Mouse (Mus musculus): ENCODE results near the gene Pax7. TPM values are rescaled to one million over a fixed set of nuclear protein-coding genes. Genes with fewer than 3 reads are reported as not detected.

Gene Pax7
- 1 to 10 TPM; 1.8 to 1.9 TPM for total RNA-seq (2021)
- long read RNA-seq, experiment 1, partial matches to known transcripts, result 1 of 1 reads
- long read RNA-seq, experiment 1, other reads (novel, unspliced or antisense), result 0 of 1 reads
- long read RNA-seq, experiment 2, result 0 reads

DNA sequence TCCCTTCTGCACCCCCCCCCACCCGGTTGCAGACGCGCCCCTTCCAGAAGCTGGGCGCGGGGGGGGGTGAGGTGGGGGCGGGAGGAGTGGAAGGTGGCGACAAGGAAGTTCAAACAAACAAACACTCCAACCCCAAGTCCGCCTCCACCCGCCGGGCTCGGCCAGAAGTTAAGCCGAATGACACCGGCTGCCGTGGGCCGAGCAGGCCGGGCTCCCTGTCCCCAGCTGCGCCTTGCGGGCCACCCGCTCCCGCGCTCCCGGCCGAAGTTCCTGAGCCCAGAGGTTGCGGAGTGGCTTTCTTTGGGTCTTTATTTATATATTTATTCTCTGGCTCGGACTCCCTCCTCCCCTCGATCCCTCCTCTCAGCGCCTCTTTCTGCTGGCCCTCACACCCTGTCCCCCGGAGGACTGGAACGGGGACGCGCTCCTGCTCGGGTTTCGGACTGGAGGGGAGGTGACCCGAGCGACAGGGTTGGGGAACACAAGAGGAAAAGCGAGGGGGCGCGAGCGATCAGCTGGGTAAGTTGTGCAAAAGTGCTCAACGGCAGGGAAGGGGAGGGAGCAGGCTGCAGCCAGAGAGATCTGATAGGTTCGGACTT, at the start of gene Pax7:
TSS of gene Pax7 (minus strand) at position 493 of the 599 bp plus-strand sequence.
- intact Hi-C loops (cut with DNase I), result no loop called here

DNA sequence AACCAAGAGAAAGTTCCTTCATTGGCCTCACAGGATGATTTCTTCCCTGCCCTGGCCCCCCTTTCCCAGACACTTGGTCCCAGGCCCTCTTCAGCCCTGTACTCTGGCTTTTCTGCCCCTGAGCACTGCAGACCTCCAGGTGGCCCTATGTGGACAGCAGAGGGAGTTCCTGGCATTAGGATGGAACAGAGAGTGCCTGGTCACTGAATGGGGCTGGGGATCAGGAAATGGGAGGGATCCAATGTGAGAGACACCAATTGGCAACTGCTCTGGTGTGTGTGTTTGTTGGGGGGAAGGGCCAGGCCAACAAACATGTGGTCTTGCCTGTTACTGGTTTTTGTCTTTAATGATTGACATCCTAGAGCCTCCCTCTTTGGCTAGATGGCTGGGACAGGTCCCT, 48.5 kb upstream of the Pax7 start:
- Histone ChIP-seq H3K4me3 (no peak overlapping the region), H3K27ac (no peak overlapping the region)
- DNase-seq, result no peak
- TF ChIP-seq CTCF (IDR thresholded peaks at IDR 0.05), result no peak
- intact Hi-C loops (cut with DNase I), result no loop called here

More for the DNA sequence above, at the start of gene Pax7:
- Histone ChIP-seq H3K27ac (peak within 1 kb of the TSS; percentile 79), H3K4me3 (peak within 1 kb of the TSS; percentile 77)
- TF ChIP-seq CTCF (IDR thresholded peaks at IDR 0.05), result no peak
- peak; percentile 60 for DNase-seq

DNA sequence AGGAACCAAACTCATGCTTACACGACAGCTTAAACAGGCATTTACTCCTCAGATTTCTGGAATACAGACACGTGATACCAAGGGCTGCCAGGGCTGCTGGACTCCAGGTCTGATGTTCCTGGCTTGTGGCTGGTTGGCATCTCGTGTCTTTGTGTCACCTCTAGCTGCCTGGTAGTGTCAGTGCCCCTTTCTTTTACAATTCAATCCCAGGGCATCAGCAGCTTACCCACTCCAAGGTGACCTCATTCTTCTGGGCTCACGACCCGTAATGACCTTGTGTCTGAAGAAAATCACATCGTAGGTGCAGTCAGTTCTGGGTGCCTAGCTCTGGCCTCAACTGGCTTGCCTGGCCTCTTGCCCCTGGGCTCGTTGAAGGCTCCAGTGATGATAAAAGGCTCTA, 46.0 kb upstream of the Pax7 start:
- DNase-seq, result no peak
- no peak for TF ChIP-seq CTCF (IDR thresholded peaks at IDR 0.05)
- Histone ChIP-seq H3K27ac (no peak overlapping the region), H3K4me3 (no peak overlapping the region)
- intact Hi-C loops (cut with DNase I), result no loop called here

DNA sequence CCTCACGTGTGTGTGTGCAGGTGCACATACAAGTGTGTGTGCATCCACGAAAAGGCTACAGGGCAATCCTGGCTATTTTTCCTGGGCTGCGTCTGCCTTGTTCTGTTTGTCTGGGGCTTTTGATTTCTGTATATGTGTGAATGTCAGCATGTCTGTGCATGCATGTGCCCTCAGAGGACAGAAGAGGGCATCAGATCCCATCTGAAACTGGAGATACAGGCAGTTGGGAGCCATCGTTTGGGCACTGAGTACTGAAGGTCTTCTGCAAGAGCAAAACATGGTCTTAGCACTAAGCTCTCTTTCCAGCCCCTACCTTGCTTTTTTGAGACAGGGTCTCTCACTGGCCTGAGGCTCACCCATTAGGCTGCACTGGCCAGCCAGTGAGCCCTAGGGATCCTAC, 45.1 kb upstream of the Pax7 start:
- no peak overlapping the region for H3K27ac ChIP-seq
- intact Hi-C loops (cut with DNase I), result no loop called here
- H3K4me3 ChIP-seq, result no peak overlapping the region
- no peak for DNase-seq
- TF ChIP-seq CTCF (IDR thresholded peaks at IDR 0.05), result peak; percentile 20; the same call in 1 of the 2 replicates

DNA sequence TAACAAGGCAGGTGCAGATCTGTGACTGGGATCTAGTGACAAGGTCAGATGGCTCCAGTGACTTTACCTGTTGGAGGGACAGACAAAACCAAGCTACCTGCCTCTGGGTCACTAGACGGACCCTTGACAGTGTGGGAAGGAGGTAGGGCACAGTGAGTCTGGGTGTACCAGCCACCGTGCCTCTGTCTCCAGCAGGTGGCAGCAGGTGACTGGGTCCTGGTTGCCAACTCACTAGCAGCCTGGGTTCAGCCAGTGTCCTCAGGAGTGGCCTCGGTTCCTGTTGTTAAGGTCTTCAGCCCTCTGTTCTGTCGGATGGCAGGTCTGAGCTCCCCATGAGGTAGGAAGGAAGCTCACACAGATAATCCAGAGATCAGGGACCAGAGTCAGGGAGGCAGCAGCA, 43.9 kb upstream of the Pax7 start:
- Histone ChIP-seq H3K27ac (no peak overlapping the region), H3K4me3 (no peak overlapping the region)
- intact Hi-C loops (cut with DNase I), result no loop called here
- DNase-seq, result peak; percentile 63
- peak; percentile 75 for TF ChIP-seq CTCF (IDR thresholded peaks at IDR 0.05)

DNA sequence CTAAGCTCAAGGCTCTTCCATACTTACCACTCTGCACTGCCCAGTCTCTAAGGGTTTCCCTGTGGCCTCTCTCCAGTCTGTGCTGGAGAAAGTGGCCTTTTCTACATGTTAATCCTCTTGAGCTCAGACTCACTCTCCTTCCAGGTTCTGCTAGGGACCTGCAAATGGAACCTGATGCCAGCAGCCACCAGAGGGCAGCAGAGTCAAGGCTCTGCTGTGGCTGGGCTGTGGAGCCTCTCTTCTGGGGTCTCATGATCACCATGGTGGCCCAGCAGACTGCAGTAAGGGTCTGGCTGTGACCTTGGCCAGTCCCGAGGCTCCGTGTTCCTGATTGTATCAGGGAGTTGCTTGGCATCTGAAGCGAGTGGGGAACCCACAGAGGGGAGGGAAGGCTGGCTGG, 39.3 kb upstream of the Pax7 start:
- Histone ChIP-seq H3K4me3 (no peak overlapping the region), H3K27ac (no peak overlapping the region)
- DNase-seq, result peak; percentile 54
- intact Hi-C loops (cut with DNase I), result no loop called here
- peak; percentile 78 for TF ChIP-seq CTCF (IDR thresholded peaks at IDR 0.05)

DNA sequence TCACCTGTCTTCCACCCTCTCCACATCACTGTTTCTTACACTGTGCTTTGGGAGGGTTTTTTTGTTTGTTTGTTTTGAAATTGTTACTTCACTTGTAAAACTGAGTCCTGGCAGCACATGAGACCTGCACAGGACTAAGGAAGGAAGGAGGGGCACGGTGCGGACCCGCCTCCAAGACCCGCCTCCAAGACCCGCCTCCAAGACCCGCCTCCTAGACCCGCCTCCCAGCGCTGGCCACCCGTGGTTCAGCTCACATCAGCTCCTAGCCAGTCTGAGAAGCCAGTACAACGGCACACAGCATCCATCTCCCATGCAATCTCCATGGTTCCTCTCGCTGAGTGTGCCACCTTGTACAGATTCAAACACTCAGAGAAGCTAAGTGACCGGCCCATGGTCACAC, 38.4 kb upstream of the Pax7 start:
- intact Hi-C loops (cut with DNase I), result no loop called here
- TF ChIP-seq CTCF (IDR thresholded peaks at IDR 0.05), result no peak
- Histone ChIP-seq H3K4me3 (no peak overlapping the region), H3K27ac (no peak overlapping the region)
- DNase-seq, result no peak

DNA sequence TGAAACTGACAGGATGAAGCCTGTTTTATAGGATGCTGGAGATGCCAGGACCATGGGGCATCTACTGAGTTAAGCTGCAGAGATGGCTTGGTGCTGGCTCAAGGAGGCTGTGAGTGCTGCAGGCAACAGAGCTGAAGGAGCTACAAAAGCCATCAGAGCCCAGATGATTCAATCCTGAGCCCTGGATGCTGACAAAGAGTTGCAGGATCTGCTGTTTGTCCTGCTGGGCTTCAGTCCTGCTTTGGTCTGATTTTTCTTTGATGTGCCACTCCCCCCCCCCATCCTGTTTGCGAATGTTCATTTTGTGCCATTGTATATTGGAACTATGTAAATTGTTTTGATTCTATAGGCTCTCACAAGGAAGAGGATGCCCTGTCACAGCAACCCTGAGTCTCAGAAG, 29.9 kb upstream of the Pax7 start:
- Histone ChIP-seq H3K4me3 (no peak overlapping the region), H3K27ac (no peak overlapping the region)
- intact Hi-C loops (cut with DNase I), result no loop called here
- DNase-seq, result no peak
- TF ChIP-seq CTCF (IDR thresholded peaks at IDR 0.05), result no peak

DNA sequence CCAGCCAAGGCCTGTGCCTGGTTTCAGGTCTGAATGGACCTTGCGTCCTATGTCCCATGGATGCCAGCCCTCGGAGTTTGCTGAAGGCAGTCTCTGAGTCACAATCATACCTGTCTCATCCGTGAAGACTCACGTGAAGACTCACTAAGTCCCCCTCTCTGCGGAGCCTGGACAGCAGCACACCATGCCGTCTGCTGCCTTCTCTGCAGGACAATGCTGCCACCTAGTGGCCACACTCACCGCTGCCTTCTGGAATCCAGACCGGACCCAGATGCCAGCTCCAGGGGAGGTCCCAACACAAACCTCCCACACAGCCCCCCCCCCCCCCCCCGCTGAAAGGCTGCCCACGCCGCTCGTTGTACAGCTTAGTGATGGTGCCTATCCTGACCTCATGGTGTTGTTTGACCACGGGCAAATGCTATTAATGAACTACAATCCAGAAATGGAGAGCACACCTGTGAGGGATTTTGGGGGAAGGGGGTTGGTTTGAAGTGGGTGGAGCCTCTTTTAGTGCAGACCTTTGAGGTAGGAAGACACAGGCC, 25.4 kb upstream of the Pax7 start:
- intact Hi-C loops (cut with DNase I), result loop anchor here (1.0 kb wide), 2 partner anchors 174 to 214 kb away; no protein-coding TSS in a partner anchor
- peak; percentile 90 for TF ChIP-seq CTCF (IDR thresholded peaks at IDR 0.05)
- H3K4me3 ChIP-seq, result no peak overlapping the region
- DNase-seq, result peak; percentile 90
- no peak overlapping the region for H3K27ac ChIP-seq

DNA sequence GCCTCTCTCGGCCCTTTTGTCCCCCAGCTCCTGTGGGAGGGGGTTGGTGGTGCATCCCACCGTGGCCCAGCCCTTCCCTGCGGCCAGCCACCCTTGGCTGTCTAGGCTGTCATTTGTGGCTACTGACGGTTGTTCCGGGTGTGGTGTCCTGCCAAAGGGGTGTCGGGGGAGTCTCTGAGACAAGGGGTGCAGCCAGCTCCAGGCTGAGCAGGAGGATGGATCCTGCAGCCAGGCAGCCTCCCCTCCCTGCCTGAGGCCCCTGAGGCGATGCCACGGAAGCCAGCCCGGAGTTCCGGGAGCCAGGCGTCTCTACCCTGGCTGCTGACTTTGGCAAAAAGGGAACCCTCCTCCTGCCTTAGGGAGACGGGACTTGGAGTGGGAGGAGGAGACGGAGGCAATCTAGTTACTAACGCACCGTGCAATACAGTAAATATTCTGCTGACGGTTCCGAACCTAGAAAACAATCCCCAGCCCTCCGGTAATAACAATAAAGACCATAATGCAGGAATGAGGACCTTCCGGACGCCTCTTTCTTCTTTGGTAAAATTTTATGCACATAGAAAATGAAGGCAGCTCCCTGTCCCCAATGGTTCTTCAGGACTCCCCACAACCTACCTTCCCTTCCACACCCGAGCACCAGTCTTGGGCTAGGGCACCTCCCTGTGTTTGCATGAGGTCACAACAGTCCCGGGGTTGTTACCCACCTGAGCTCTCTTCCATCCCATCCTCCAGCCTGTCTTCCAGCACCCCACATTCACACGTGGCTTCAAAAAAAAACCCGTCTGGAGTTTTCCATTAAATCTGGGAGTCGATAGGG, 19.1 kb upstream of the Pax7 start:
- peak overlapping the region; percentile 3; the same call in 1 of the 2 replicates for H3K4me3 ChIP-seq
- intact Hi-C loops (cut with DNase I), result loop anchor here (5.0 kb wide), 1 partner anchor 65 kb away; no protein-coding TSS in a partner anchor
- TF ChIP-seq CTCF (IDR thresholded peaks at IDR 0.05), result peak; percentile 58
- no peak overlapping the region for H3K27ac ChIP-seq
- DNase-seq, result no peak

DNA sequence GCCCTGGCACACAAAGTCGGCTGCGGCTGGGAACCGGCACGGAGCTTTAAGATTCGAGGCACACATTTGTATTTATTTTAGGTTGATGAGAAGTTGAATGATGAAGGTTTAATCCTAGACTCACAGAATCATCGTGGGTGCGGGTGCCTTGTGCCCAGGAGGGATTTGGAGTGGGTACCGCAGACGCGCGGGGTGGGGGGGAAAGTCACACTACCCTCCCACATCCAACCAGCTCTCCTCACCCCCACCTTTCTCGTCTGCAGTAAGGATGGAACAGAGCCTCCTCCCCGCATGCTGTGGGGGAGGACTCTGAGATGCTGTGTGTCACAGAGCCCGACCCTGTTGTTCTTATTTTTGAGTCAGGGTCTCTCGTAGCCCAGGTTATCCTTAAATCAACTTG, 18.1 kb upstream of the Pax7 start:
- Histone ChIP-seq H3K4me3 (no peak overlapping the region), H3K27ac (no peak overlapping the region)
- DNase-seq, result no peak
- intact Hi-C loops (cut with DNase I), result loop anchor here (5.0 kb wide), 1 partner anchor 64 kb away; no protein-coding TSS in a partner anchor
- TF ChIP-seq CTCF (IDR thresholded peaks at IDR 0.05), result no peak

DNA sequence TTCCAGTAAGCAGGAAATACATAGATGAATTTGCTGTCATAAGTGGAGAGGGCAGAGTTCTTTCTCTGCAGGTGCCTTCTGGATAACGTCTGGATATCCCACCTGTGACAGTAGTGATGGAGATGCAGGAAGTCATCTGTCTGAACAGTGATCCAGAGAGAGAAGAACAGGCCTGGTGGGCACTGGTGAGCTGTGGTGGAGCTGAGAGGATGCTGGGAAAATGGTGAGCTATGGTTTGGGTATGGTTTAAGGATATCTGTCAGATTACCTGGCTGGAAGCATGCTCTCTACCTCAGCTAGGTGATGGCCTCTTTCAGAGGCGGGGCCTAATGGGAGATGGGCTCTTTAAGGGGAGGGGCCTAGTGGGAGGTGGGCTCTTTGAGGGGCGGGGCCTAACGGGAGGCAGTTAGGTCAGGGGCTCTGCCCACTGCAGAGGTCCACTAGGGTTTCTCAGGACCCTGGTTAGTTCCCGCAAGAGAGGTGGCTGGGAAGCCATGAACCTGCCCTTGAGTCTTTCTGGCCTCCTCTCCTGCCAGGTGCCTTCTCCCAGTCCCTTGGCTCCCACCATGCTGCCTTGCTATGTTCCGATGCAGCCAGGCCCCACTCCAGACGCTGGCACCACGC, 17.3 kb upstream of the Pax7 start:
- no peak for DNase-seq
- Histone ChIP-seq H3K27ac (no peak overlapping the region), H3K4me3 (no peak overlapping the region)
- TF ChIP-seq CTCF (IDR thresholded peaks at IDR 0.05), result no peak
- intact Hi-C loops (cut with DNase I), result loop anchor here (5.0 kb wide), 1 partner anchor 63 kb away; no protein-coding TSS in a partner anchor
